Mouse (Mus musculus) bone marrow macrophage, adult 2 months (primary cell): ENCODE data around the gene Gm20721.

ENCODE experiments used
- CTCF ChIP-seq: IDR thresholded peaks from 2 replicates; pipeline ENCODE4 v1.5.1; 2012; ENCODE audit warnings: low read depth, mild to moderate bottlenecking, low read length, moderate library complexity
- POLR2A ChIP-seq: IDR thresholded peaks from 2 replicates; pipeline ENCODE4 v1.6.1; 2012; ENCODE audit warnings: mild to moderate bottlenecking, low read depth, low read length, borderline replicate concordance

- TF ChIP-seq CTCF (no peak), POLR2A (no peak)
Measured at GRCm38 (mm10) chr2:174297086-174297571, 49.4 kb downstream of the Gm20721 start.
